Mouse (Mus musculus): ENCODE data around the gene Acot3. TPM values are rescaled to one million over a fixed set of nuclear protein-coding genes. Genes with fewer than 3 reads are reported as not detected.
"Not testable (repeated sequence)": the region's sequence is repeated elsewhere in the genome, so short reads cannot be mapped to it uniquely, and the experiment has no call there.

Gene Acot3
- polyA plus RNA-seq (2012; ENCODE audit: insufficient read depth, insufficient read length, missing spikeins) = not detected in 2 replicates

- H3K27ac ChIP-seq (replicated peaks; ENCODE audit: low read depth, low read length) = no peak within 1 kb of the TSS
- H3K4me3 ChIP-seq (ENCODE audit: insufficient read depth, low read depth, low read length) = no peak within 1 kb of the TSS
- H3K4me1 ChIP-seq (ENCODE audit: control insufficient read depth, insufficient read depth, insufficient read length, low read length) = no peaks in the 10 kb centered on the region
These were observed at the start of gene Acot3 for GRCm38 (mm10) chr12:84051937-84052474. Gene Acot3, plus strand, starts transcription at chr12:84052144.

GRCm38 (mm10) chr12:84003866-84004265, 48.1 kb upstream of the Acot3 start:
- Histone ChIP-seq H3K4me3 (ENCODE audit: insufficient read depth, low read depth, low read length) (no peak overlapping the region), H3K27ac (replicated peaks; ENCODE audit: low read depth, low read length) (no peak overlapping the region), H3K4me1 (ENCODE audit: control insufficient read depth, insufficient read depth, insufficient read length, low read length) (no peaks in the 10 kb centered on the region)

GRCm38 (mm10) chr12:84008251-84008650, 43.7 kb upstream of the Acot3 start:
- H3K27ac ChIP-seq (replicated peaks; ENCODE audit: low read depth, low read length) = no peak overlapping the region
- H3K4me3 ChIP-seq (ENCODE audit: insufficient read depth, low read depth, low read length) = no peak overlapping the region
- H3K4me1 ChIP-seq (ENCODE audit: control insufficient read depth, insufficient read depth, insufficient read length, low read length) = no peaks in the 10 kb centered on the region

DNA sequence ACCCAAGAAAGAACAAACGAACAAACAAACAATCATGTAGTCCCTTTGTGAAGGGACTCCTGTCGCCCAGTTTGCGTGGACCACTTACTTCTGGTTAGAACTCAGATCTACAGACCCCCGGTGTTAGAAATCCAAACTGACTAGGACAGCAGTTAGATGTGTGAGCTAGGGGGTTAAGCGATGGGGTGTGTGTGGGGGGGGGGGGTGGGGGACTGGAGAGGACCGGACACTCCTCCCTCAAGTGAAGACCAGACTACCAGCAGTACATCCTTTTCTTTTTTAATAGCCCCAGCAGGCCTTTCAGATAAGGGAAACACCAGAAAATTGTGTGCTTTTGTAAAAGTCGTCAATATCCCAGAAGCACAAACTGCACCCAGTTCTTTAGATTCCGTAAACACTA, 43.2 kb upstream of the Acot3 start:
- no peak overlapping the region for H3K27ac ChIP-seq (replicated peaks; ENCODE audit: low read depth, low read length)
- peak overlapping the region; percentile 29; the same call in 1 of the 2 replicates for H3K4me3 ChIP-seq (ENCODE audit: insufficient read depth, low read depth, low read length)
- H3K4me1 ChIP-seq (ENCODE audit: control insufficient read depth, insufficient read depth, insufficient read length, low read length) = no peaks in the 10 kb centered on the region

DNA sequence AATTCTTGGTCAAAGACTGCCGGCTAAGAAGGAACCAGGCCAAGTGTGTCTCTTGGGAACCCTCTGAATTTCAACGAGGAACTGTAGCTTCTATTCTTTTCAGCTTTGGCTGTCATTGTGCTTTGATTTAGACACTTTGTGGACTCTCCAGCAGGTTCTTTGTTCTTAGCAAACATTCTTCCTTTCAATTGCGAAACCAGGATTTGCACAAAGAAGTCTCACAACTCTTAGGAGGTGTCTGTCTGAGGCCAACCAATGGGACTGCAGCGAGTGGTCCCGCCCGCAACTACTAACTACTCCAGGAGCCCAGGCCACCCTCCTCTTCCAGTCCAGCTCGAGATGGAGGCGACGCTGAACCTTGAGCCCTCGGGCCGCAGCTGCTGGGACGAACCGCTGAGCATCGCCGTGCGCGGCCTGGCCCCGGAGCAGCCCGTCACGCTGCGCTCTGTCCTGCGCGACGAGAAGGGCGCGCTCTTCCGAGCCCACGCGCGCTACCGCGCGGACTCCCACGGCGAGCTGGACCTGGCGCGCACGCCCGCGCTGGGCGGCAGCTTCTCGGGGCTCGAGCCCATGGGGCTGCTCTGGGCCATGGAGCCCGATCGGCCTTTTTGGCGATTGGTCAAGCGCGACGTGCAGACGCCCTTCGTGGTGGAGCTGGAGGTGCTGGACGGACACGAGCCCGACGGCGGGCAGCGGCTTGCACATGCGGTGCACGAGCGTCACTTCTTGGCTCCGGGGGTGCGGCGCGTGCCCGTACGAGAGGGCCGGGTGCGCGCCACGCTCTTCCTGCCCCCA, 42.6 kb upstream of the Acot3 start, which contains the start of gene Acot1:
TSS of gene Acot1 (plus strand) at position 320 of the 795 bp plus-strand sequence.
- not testable (repeated sequence) for H3K27ac ChIP-seq (replicated peaks; ENCODE audit: low read depth, low read length); H3K4me1 ChIP-seq (ENCODE audit: control insufficient read depth, insufficient read depth, insufficient read length, low read length)
- peak within 1 kb of the TSS; percentile 29 for H3K4me3 ChIP-seq (ENCODE audit: insufficient read depth, low read depth, low read length)

- Histone ChIP-seq H3K27ac (replicated peaks; ENCODE audit: low read depth, low read length) (no peak overlapping the region), H3K4me3 (ENCODE audit: insufficient read depth, low read depth, low read length) (no peak overlapping the region)
These were observed 41.7 kb upstream of the Acot3 start for GRCm38 (mm10) chr12:84010201-84010600.

DNA sequence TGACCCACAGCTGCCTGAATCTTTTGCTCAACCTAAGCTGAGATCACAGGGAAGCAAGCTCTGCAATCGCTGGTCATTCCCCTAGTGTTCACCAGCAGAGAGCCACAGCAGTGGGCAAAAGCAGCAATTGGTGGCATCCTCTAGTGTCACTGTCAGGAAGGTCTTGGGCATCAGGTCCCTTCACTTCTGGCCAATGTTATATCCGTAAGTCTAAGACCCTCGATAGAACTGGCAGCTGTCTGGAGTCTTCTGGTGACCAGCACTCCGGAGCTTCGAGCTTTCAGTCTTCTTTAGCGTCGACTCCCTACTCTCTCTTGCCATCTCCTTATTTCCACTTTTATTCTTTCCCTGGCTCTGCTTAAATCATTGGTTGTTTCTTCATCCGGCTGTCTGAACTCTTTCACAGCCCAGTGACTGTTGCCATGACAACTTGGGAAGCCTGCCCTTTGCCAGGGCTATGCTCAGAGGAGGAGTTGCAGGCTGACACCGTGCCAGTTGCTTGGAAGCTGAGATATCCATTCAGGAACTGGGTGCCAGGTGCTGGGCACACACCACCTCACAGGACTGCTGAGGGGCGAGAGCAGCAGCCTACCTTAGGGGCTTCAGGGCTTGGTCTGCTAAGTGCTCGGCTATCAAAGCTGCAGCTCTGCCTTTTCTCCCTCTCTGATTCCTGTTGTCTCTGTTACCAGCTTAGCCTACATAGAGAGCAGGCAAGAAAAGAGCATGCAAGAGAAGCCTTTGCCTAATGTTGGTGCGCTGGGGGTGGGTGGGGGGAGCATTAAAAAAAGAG, 40.5 kb upstream of the Acot3 start:
- Histone ChIP-seq H3K4me3 (ENCODE audit: insufficient read depth, low read depth, low read length) (no peak overlapping the region), H3K27ac (replicated peaks; ENCODE audit: low read depth, low read length) (no peak overlapping the region), H3K4me1 (ENCODE audit: control insufficient read depth, insufficient read depth, insufficient read length, low read length) (no peaks in the 10 kb centered on the region)

More at GRCm38 (mm10) chr12:84010201-84010600, 41.7 kb upstream of the Acot3 start:
- no peaks in the 10 kb centered on the region for H3K4me1 ChIP-seq (ENCODE audit: control insufficient read depth, insufficient read depth, insufficient read length, low read length)

DNA sequence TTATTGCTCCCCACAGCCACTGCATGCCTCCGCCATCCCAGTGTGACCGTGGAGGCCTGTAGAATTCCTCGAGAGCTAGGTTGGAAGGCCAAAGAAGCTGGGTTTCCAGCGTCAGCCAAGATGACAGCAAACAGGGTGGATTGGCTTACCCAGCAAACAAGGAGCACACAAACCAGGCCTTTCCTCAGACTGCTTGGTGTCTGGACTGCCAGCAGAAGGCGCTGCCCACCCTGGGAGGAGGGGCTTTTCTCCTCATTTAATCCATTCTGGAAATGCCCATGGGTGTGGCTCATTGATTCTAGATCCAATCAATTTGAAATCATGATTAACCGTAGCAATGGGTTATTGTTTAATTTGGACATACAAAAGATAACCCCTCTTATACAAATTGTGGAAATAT, 38.8 kb upstream of the Acot3 start:
- no peak overlapping the region for H3K4me3 ChIP-seq (ENCODE audit: insufficient read depth, low read depth, low read length)
- no peak overlapping the region for H3K27ac ChIP-seq (replicated peaks; ENCODE audit: low read depth, low read length)
- peaks cover 3% of the 10 kb centered on the region; the same call in 1 of the 2 replicates for H3K4me1 ChIP-seq (ENCODE audit: control insufficient read depth, insufficient read depth, insufficient read length, low read length)

- Histone ChIP-seq H3K27ac (replicated peaks; ENCODE audit: low read depth, low read length) (no peak overlapping the region), H3K4me1 (ENCODE audit: control insufficient read depth, insufficient read depth, insufficient read length, low read length) (peaks cover 3% of the 10 kb centered on the region; the same call in 1 of the 2 replicates)
These were observed 38.2 kb upstream of the Acot3 start for GRCm38 (mm10) chr12:84013701-84014100.

GRCm38 (mm10) chr12:84020528-84020927, 31.4 kb upstream of the Acot3 start:
- not testable (repeated sequence) for H3K4me1 ChIP-seq (ENCODE audit: control insufficient read depth, insufficient read depth, insufficient read length, low read length); H3K27ac ChIP-seq (replicated peaks; ENCODE audit: low read depth, low read length); H3K4me3 ChIP-seq (ENCODE audit: insufficient read depth, low read depth, low read length)

More at GRCm38 (mm10) chr12:84013701-84014100, 38.2 kb upstream of the Acot3 start:
- H3K4me3 ChIP-seq (ENCODE audit: insufficient read depth, low read depth, low read length) = no peak overlapping the region

GRCm38 (mm10) chr12:84022266-84022665, 29.7 kb upstream of the Acot3 start:
- H3K4me3 ChIP-seq (ENCODE audit: insufficient read depth, low read depth, low read length); H3K27ac ChIP-seq (replicated peaks; ENCODE audit: low read depth, low read length); H3K4me1 ChIP-seq (ENCODE audit: control insufficient read depth, insufficient read depth, insufficient read length, low read length): not testable (repeated sequence)

DNA sequence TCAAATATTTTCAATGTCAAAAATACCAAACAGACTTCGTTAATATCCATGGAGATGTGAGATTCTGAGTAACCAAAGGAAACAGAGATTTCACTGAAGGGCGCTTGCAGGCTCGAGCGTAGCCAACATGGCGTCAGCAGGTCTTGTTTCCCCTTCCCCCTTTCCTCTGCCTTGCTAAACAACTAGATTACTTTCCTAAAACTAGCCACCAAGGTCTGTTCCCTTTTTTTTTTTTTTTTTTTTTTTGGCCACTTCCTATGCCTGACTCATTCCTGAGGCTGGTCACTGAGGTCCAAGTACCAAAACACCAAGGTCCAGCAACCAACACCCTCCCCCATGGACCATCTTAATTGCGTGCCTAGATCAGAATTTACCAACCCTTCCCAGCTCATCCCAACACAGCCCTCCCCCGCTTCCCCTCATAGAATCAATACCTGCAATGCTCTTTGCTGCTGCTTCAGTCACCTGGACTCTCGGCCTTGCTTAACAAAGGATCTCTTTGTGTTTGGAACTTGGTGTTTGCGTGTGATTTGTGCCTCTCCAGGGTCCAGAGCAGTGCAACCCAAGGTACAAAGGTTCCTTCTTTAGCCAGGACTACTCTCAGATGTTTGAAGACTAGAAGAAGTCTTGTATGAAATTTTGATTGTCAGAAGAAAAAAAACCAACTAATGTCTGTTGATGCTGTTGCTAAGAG, 28.7 kb upstream of the Acot3 start:
- no peak overlapping the region for H3K4me3 ChIP-seq (ENCODE audit: insufficient read depth, low read depth, low read length)
- 0 out of 2 replicates have a peak, but pooled peaks cover 2% of the 10 kb centered on the region for H3K4me1 ChIP-seq (ENCODE audit: control insufficient read depth, insufficient read depth, insufficient read length, low read length)
- no peak overlapping the region for H3K27ac ChIP-seq (replicated peaks; ENCODE audit: low read depth, low read length)

DNA sequence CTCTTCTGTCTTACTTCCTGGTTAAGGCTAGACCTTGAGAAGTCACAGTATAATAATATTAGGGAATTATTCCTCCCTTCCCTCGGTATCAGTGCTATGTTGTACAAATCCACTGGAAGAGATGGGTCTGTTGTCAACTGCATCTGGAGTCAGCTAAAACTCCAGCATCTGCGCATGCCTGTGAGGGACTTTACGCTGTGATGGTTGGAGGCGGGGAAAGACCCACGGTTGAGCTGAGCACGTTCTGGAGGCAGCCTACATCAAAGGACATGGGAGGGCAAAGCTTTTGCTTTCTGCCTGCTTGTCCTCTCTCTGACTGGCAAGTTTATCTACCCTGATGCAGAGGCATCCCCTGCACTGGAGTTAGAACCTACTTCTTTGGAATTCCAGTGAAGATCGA, 26.1 kb upstream of the Acot3 start:
- no peaks in the 10 kb centered on the region for H3K4me1 ChIP-seq (ENCODE audit: control insufficient read depth, insufficient read depth, insufficient read length, low read length)
- no peak overlapping the region for H3K27ac ChIP-seq (replicated peaks; ENCODE audit: low read depth, low read length)
- no peak overlapping the region for H3K4me3 ChIP-seq (ENCODE audit: insufficient read depth, low read depth, low read length)

GRCm38 (mm10) chr12:84028328-84028727, 23.6 kb upstream of the Acot3 start:
- not testable (repeated sequence) for H3K27ac ChIP-seq (replicated peaks; ENCODE audit: low read depth, low read length); H3K4me3 ChIP-seq (ENCODE audit: insufficient read depth, low read depth, low read length); H3K4me1 ChIP-seq (ENCODE audit: control insufficient read depth, insufficient read depth, insufficient read length, low read length)

- not testable (repeated sequence) for H3K4me3 ChIP-seq (ENCODE audit: insufficient read depth, low read depth, low read length); H3K4me1 ChIP-seq (ENCODE audit: control insufficient read depth, insufficient read depth, insufficient read length, low read length); H3K27ac ChIP-seq (replicated peaks; ENCODE audit: low read depth, low read length)
These were observed 22.9 kb upstream of the Acot3 start for GRCm38 (mm10) chr12:84029043-84029442.

All from brown adipose tissue, adult 24 weeks (tissue).